Mouse (Mus musculus) CH12.LX (cell line): ENCODE results near the gene Gm45213. TPM values are rescaled to one million over a fixed set of nuclear protein-coding genes. Genes with fewer than 3 reads are reported as not detected.
A peak's percentile ranks its signal among the peaks of the same experiment; 100 is the strongest.

ENCODE experiments used
- DNase-seq: peaks from one replicate; pipeline ENCODE4 v3.0.0-alpha.2; 2013; ENCODE audit errors: extremely low read depth
- H3K27ac ChIP-seq: 2 replicates; pipeline ENCODE4 v1.5.1; 2012; ENCODE audit warnings: low read depth, mild to moderate bottlenecking, control low read depth, moderate library complexity; ENCODE audit not compliant: insufficient read depth
- H3K27me3 ChIP-seq: replicated peaks from 2 replicates; pipeline ENCODE3; 2012; ENCODE audit warnings: inconsistent platforms
- H3K36me3 ChIP-seq, 2 experiments: replicated peaks in 1 of 2; 2 replicates each; pipeline versions ENCODE3 to v1.6.1; 2012; ENCODE audit warnings: inconsistent platforms in 1 of 2, low read length in 1 of 2, mild to moderate bottlenecking in 1 of 2, mixed read lengths in 1 of 2, moderate library complexity in 1 of 2; ENCODE audit not compliant: control insufficient read depth in 1 of 2, insufficient read depth in 1 of 2
- H3K4me1 ChIP-seq, 2 experiments: 2 replicates each; pipeline ENCODE4 v1.6.1; 2012; ENCODE audit warnings: inconsistent platforms in 1 of 2, moderate library complexity in 1 of 2; ENCODE audit not compliant: insufficient read depth in 2 of 2, control insufficient read depth in 1 of 2
- H3K4me2 ChIP-seq: 2 replicates; pipeline ENCODE4 v1.6.1; 2012; ENCODE audit warnings: low read depth, mild to moderate bottlenecking, control low read depth; ENCODE audit not compliant: poor library complexity, insufficient read depth, severe bottlenecking
- H3K4me3 ChIP-seq, 3 experiments: fragments of 150-350 bp in 1 of 3; sonication (generic) in 1 of 3; replicated peaks in 1 of 3; 2 replicates each; pipeline versions ENCODE3 to v1.5.1; 2011 to 2012; ENCODE audit warnings: low read depth in 2 of 3, low read length in 2 of 3, mild to moderate bottlenecking in 2 of 3, moderate library complexity in 2 of 3, control low read depth in 1 of 3, improper control_type of control experiment in 1 of 3, inconsistent platforms in 1 of 3, mixed read lengths in 1 of 3; ENCODE audit not compliant: poor library complexity in 1 of 3
- H3K79me2 ChIP-seq: replicated peaks from 2 replicates; pipeline ENCODE4 v1.6.1; 2012; ENCODE audit warnings: mild to moderate bottlenecking, moderate library complexity; ENCODE audit not compliant: control insufficient read depth, poor library complexity, insufficient read depth, severe bottlenecking; ENCODE audit errors: extremely low read depth
- H3K9ac ChIP-seq: 2 replicates; pipeline ENCODE4 v1.6.1; 2012; ENCODE audit warnings: low read depth, mild to moderate bottlenecking, control low read depth, moderate library complexity; ENCODE audit not compliant: insufficient read depth
- H3K9me3 ChIP-seq: replicated peaks from 2 replicates; pipeline ENCODE3; 2012; ENCODE audit warnings: low read length, inconsistent platforms, mixed read lengths
- CHD1 ChIP-seq: IDR thresholded peaks from 2 replicates; pipeline ENCODE4 v1.6.1; 2012; ENCODE audit warnings: low read depth, low read length, improper control_type of control experiment, inconsistent platforms
- ELF1 ChIP-seq: IDR thresholded peaks from 2 replicates; pipeline ENCODE4 v1.6.1; 2014; ENCODE audit warnings: low read depth, mild to moderate bottlenecking, inconsistent platforms, low read length, improper control_type of control experiment
- GABPA ChIP-seq: IDR thresholded peaks from 2 replicates; pipeline ENCODE4 v1.6.1; 2012; ENCODE audit warnings: low read depth, low read length, improper control_type of control experiment, inconsistent platforms; ENCODE audit not compliant: insufficient replicate concordance
- IRF4 ChIP-seq: IDR thresholded peaks from 2 replicates; pipeline ENCODE4 v1.6.1; 2014; ENCODE audit warnings: low read depth, mild to moderate bottlenecking, inconsistent platforms, low read length, improper control_type of control experiment
- MAFK ChIP-seq: IDR thresholded peaks from 2 replicates; pipeline ENCODE4 v1.6.1; 2011; ENCODE audit warnings: low read length, improper control_type of control experiment; ENCODE audit not compliant: insufficient replicate concordance
- MEF2A ChIP-seq: IDR thresholded peaks from 2 replicates; pipeline ENCODE4 v1.6.1; 2014; ENCODE audit warnings: low read depth, mild to moderate bottlenecking, inconsistent platforms, low read length, improper control_type of control experiment, borderline replicate concordance
- RCOR1 ChIP-seq: conservative IDR thresholded peaks from 2 replicates; pipeline ENCODE4 v1.6.1; 2012; ENCODE audit warnings: low read depth, mild to moderate bottlenecking, inconsistent platforms, low read length, improper control_type of control experiment
- TCF12 ChIP-seq: IDR thresholded peaks from 2 replicates; pipeline ENCODE4 v1.6.1; 2014; ENCODE audit warnings: low read depth, mild to moderate bottlenecking, inconsistent platforms, low read length, improper control_type of control experiment
- USF2 ChIP-seq: conservative IDR thresholded peaks from 2 replicates; pipeline ENCODE4 v1.6.1; 2011; ENCODE audit warnings: low read depth, low read length, improper control_type of control experiment
- ZMIZ1 ChIP-seq: IDR thresholded peaks from 2 replicates; pipeline ENCODE4 v1.6.1; 2012; ENCODE audit warnings: low read depth, mild to moderate bottlenecking, inconsistent platforms, low read length, improper control_type of control experiment
- dilution Hi-C: fragments of 300-500 bp; cut with MboI; formaldehyde crosslinking; loops from 2 replicates; pipeline ENCODE4 v1.14.3; 2020; ENCODE audit warnings: low sequenced_read_pairs; ENCODE audit not compliant: extremely low pct_unique_long_range_greater_than_20kb, extremely low pct_ligation_motif_present
- in situ Hi-C: fragments of 300-500 bp; cut with MboI; formaldehyde crosslinking; loops from 3 replicates; pipeline ENCODE4 v1.14.3; 2019; ENCODE audit warnings: low sequenced_read_pairs, low pct_ligation_motif_present, low pct_unique_long_range_greater_than_20kb, mixed read lengths
- polyA plus RNA-seq: library from polyadenylated mRNA; unstranded; fragments of >175 nt; gene quantifications from 2 replicates; pipeline ENCODE4 v1.2.1, GENCODE M21; 2012; ENCODE audit warnings: low read depth; ENCODE audit not compliant: insufficient read length
- total RNA-seq, 2 experiments: library from RNA; depleted of rRNA; stranded (reverse); fragments of 300-350 nt in 1 of 2; fragments of >200 nt in 1 of 2; gene quantifications; 2 replicates each; pipeline ENCODE4 v1.2.3; 2012 to 2014

The Gm45213 gene
- total and polyA plus RNA-seq, 3 experiments = not detected

DNA sequence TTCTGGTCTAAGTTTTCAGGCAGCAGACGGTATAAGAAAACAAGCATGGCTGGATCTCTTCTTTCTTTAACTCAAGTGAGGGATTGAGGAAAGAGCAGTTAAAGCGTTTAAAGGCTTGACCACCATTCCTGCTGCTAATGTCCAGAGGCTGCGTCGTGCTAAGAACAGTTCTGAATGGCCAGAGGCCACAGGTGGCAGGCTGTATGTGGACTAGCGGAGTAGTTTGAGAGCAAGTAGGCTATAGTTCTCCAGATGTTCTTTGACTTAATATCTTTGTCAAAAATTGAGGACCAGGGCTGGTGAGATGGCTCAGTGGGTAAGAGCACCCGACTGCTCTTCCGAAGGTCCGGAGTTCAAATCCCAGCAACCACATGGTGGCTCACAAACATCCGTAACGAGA is 67.8 kb downstream of the Gm45213 start:
- peaks cover 15% of the 10 kb centered on the region for H3K27me3 ChIP-seq
- H3K9me3 ChIP-seq = peaks cover 2% of the 10 kb centered on the region
- dilution Hi-C loops = no loop called here
- no peak for DNase-seq
- H3K4me1 ChIP-seq = peaks cover 2 to 33% of the 10 kb centered on the region in 2 experiments; a peak in 3 of 4 replicates
- H3K79me2 ChIP-seq = no peaks in the 10 kb centered on the region
- no peak overlapping the region for H3K9ac ChIP-seq
- H3K36me3 ChIP-seq = no peaks in the 10 kb centered on the region
- in situ Hi-C loops = loop anchor here (5.0 to 10.0 kb wide), 2 partner anchors 64 to 136 kb away; no protein-coding TSS in a partner anchor
- TF ChIP-seq ZMIZ1 = no peak
- no peak for TF ChIP-seq USF2
- no peak for TF ChIP-seq TCF12
- TF ChIP-seq GABPA = no peak
- no peak for TF ChIP-seq CHD1
- no peak for TF ChIP-seq MEF2A
- no peak for TF ChIP-seq ELF1
- no peak for TF ChIP-seq IRF4
- TF ChIP-seq RCOR1 = no peak
- no peak for TF ChIP-seq MAFK
- peak overlapping the region in 1 of 3 experiments; percentile 51 for H3K4me3 ChIP-seq
- no peak overlapping the region for H3K4me2 ChIP-seq
- no peak overlapping the region for H3K27ac ChIP-seq

Other genes starting within 250 kb of the Gm45213 start
- gene Pcsk6, start 181.9 kb upstream of the Gm45213 start, total RNA-seq (2012; rRNA removed) = not detected in 2 replicates
- not detected in 2 replicates for gene Pcsk6, start 181.9 kb upstream of the Gm45213 start, total RNA-seq (2014; rRNA removed)
- not detected in 2 replicates for gene Pcsk6, start 181.9 kb upstream of the Gm45213 start, polyA plus RNA-seq
- 146 and 218 TPM in 2 replicates for gene Snrpa1, start 15.4 kb downstream of the Gm45213 start, total RNA-seq (2012; rRNA removed)
- gene Snrpa1, start 15.4 kb downstream of the Gm45213 start, total RNA-seq (2014; rRNA removed) = 189 and 212 TPM in 2 replicates
- 189 and 207 TPM in 2 replicates for gene Snrpa1, start 15.4 kb downstream of the Gm45213 start, polyA plus RNA-seq
- 75.0 and 113 TPM in 2 replicates for gene Selenos, start 36.0 kb downstream of the Gm45213 start, total RNA-seq (2012; rRNA removed)
- 101 and 120 TPM in 2 replicates for gene Selenos, start 36.0 kb downstream of the Gm45213 start, total RNA-seq (2014; rRNA removed)
- 112 and 123 TPM in 2 replicates for gene Selenos, start 36.0 kb downstream of the Gm45213 start, polyA plus RNA-seq
- 2.3 and 2.4 TPM in 2 replicates for gene Chsy1, start 65.9 kb downstream of the Gm45213 start, total RNA-seq (2012; rRNA removed)
- 5.5 and 5.9 TPM in 2 replicates for gene Chsy1, start 65.9 kb downstream of the Gm45213 start, total RNA-seq (2014; rRNA removed)
- 2.3 and 2.5 TPM in 2 replicates for gene Chsy1, start 65.9 kb downstream of the Gm45213 start, polyA plus RNA-seq